Comparison of ENCODE assay signal across 17 mouse cellular contexts in genomic region chr15:91526166-91526565, GRCm38 (mm10). TPM values are rescaled to one million over a fixed set of nuclear protein-coding genes. Genes with fewer than 3 reads are reported as not detected.
"Had no signal": no experiment of that assay in that cellular context is flagged by ENCODE, and none has a peak within 500 bp of the region (broad histone marks: within the 10 kb centered on the region; RNA-seq: fewer than 3 reads in every experiment).

No protein-coding gene starts in this region.

- DNase-seq: heart, postnatal 10 days; heart, postnatal 14 days; heart, postnatal 36 days; heart, postnatal 4 days; kidney, adult 11 months; kidney, adult 18-20 months; kidney, adult 2 months; kidney, adult 8-10 months; kidney, adult 9 months; kidney, postnatal 10 days; kidney, postnatal 14 days; kidney, postnatal 25 days; kidney, postnatal 36 days; kidney, postnatal 4 days; layer of hippocampus, adult 9-11 months; layer of hippocampus, postnatal 36 days had no signal

RNA-seq across cellular contexts. Expression of gene Slc2a13, which starts 46.9 kb away (rescaled TPM):
- total RNA-seq: hematopoietic stem cell, adult 5-6 weeks had no signal
